Mouse (Mus musculus) cortical plate, adult 2 months (tissue): ENCODE measurements at regions not wholly inside any gene's neighbourhood (a gene's known extent, or its start where the extent isn't known, plus 50 kb on each side); places are given as distances from the start of the nearest gene placed in this dataset.

Experiments used
- H3K27ac ChIP-seq: fragments of 200-500 bp; 2 replicates; pipeline ENCODE4 v1.5.1; 2012; ENCODE audit warnings: low read length, control low read depth, inconsistent platforms; ENCODE audit not compliant: insufficient read depth
- H3K4me1 ChIP-seq: fragments of 200-500 bp; 2 replicates; pipeline ENCODE4 v1.6.1; 2011; ENCODE audit warnings: low read length; ENCODE audit not compliant: control insufficient read depth, insufficient read depth
- H3K4me3 ChIP-seq: fragments of 200-500 bp; 2 replicates; pipeline ENCODE4 v1.5.1; 2011; ENCODE audit warnings: mild to moderate bottlenecking, low read length, control low read depth; ENCODE audit not compliant: insufficient read depth
- CTCF ChIP-seq: fragments of 200-500 bp; IDR thresholded peaks from 2 replicates; pipeline ENCODE4 v1.5.1; 2011; ENCODE audit warnings: mild to moderate bottlenecking, control low read depth, low read length; ENCODE audit not compliant: insufficient read depth; ENCODE audit errors: extremely low read depth
- POLR2A ChIP-seq: fragments of 200-500 bp; IDR thresholded peaks from 2 replicates; pipeline ENCODE4 v1.6.1; 2011; ENCODE audit warnings: mild to moderate bottlenecking, low read length, control low read depth; ENCODE audit not compliant: insufficient read depth; ENCODE audit errors: extremely low read depth

- TF ChIP-seq POLR2A (no peak), CTCF (no peak)
- no peak overlapping the region for H3K27ac ChIP-seq
- no peak overlapping the region for H3K4me3 ChIP-seq
- no peaks in the 10 kb centered on the region for H3K4me1 ChIP-seq
Measured at GRCm38 (mm10) chr6:36147267-36147666, 240.6 kb upstream of the Chrm2 start.

- Histone ChIP-seq H3K4me3 (no peak overlapping the region), H3K4me1 (no peaks in the 10 kb centered on the region), H3K27ac (no peak overlapping the region)
- TF ChIP-seq POLR2A (no peak), CTCF (no peak)
Measured at GRCm38 (mm10) chr6:36174514-36174913, 213.4 kb upstream of the Chrm2 start.

- Histone ChIP-seq H3K27ac (no peak overlapping the region), H3K4me3 (no peak overlapping the region), H3K4me1 (no peaks in the 10 kb centered on the region)
- TF ChIP-seq CTCF (no peak), POLR2A (no peak)
Measured at GRCm38 (mm10) chr6:36175112-36175511, 212.8 kb upstream of the Chrm2 start.

- Histone ChIP-seq H3K4me1 (no peaks in the 10 kb centered on the region), H3K27ac (no peak overlapping the region), H3K4me3 (no peak overlapping the region)
- TF ChIP-seq POLR2A (no peak), CTCF (no peak)
Measured at GRCm38 (mm10) chr6:36179895-36180294, 208.0 kb upstream of the Chrm2 start.

- no peaks in the 10 kb centered on the region for H3K4me1 ChIP-seq
- no peak overlapping the region for H3K4me3 ChIP-seq
- TF ChIP-seq POLR2A, result no peak
- TF ChIP-seq CTCF, result no peak
- H3K27ac ChIP-seq, result no peak overlapping the region
Measured at GRCm38 (mm10) chr6:36182698-36183097, 205.2 kb upstream of the Chrm2 start.

- H3K4me1 ChIP-seq, result no peaks in the 10 kb centered on the region; the same call in 1 of the 2 replicates
- H3K27ac ChIP-seq, result no peak overlapping the region
- TF ChIP-seq POLR2A (no peak), CTCF (no peak)
- H3K4me3 ChIP-seq, result no peak overlapping the region
Measured at GRCm38 (mm10) chr6:36206666-36207065, 181.2 kb upstream of the Chrm2 start.

- H3K4me3 ChIP-seq, result no peak overlapping the region
- TF ChIP-seq CTCF, result no peak
- no peak for TF ChIP-seq POLR2A
Measured at GRCm38 (mm10) chr6:36221308-36221707, 166.6 kb upstream of the Chrm2 start.

GRCm38 (mm10) chr6:36234438-36234837 is 153.4 kb upstream of the Chrm2 start:
- H3K4me3 ChIP-seq, result no peak overlapping the region
- no peak for TF ChIP-seq CTCF
- TF ChIP-seq POLR2A, result no peak
- no peak overlapping the region for H3K27ac ChIP-seq
- no peaks in the 10 kb centered on the region for H3K4me1 ChIP-seq

More at GRCm38 (mm10) chr6:36221308-36221707, 166.6 kb upstream of the Chrm2 start:
- no peak overlapping the region for H3K27ac ChIP-seq
- H3K4me1 ChIP-seq, result no peaks in the 10 kb centered on the region

- no peak overlapping the region for H3K27ac ChIP-seq
- no peaks in the 10 kb centered on the region for H3K4me1 ChIP-seq
- no peak overlapping the region for H3K4me3 ChIP-seq
- TF ChIP-seq CTCF (no peak), POLR2A (no peak)
Measured at GRCm38 (mm10) chr6:36247027-36247426, 140.9 kb upstream of the Chrm2 start.

GRCm38 (mm10) chr6:36248219-36248618 is 139.7 kb upstream of the Chrm2 start:
- no peak overlapping the region for H3K27ac ChIP-seq
- H3K4me1 ChIP-seq, result no peaks in the 10 kb centered on the region
- TF ChIP-seq POLR2A (no peak), CTCF (no peak)
- no peak overlapping the region for H3K4me3 ChIP-seq
